Mouse (Mus musculus) cerebral cortex, adult 2 months (tissue): ENCODE data around the gene Cfap43.

Experiments
- WGBS: fragments of 180-500 bp; shearing (Covaris S2); methylation state at CpG from one replicate; pipeline ENCODE4 v1.1.7; 2018; 5-methylcytosine and 5-hydroxymethylcytosine counted together

The Cfap43 gene

GRCm38 (mm10) chr19:47713457-47713856 lies 205.6 kb downstream of the Cfap43 start:
- WGBS = 65% methylated on average over 9 of the region's 9 CpGs

- WGBS = 54% methylated on average over 4 of the region's 4 CpGs
Observed at GRCm38 (mm10) chr19:47710376-47710775, 208.7 kb downstream of the Cfap43 start.

GRCm38 (mm10) chr19:47705772-47706309 lies 213.2 kb downstream of the Cfap43 start:
- 96% methylated on average over 8 of the region's 8 CpGs for WGBS

- 78% methylated on average over 13 of the region's 13 CpGs for WGBS
Observed at GRCm38 (mm10) chr19:47705080-47705771, 213.9 kb downstream of the Cfap43 start.

- WGBS = 91% methylated on average over 8 of the region's 8 CpGs
Observed at GRCm38 (mm10) chr19:47700509-47700908, 218.6 kb downstream of the Cfap43 start.

DNA sequence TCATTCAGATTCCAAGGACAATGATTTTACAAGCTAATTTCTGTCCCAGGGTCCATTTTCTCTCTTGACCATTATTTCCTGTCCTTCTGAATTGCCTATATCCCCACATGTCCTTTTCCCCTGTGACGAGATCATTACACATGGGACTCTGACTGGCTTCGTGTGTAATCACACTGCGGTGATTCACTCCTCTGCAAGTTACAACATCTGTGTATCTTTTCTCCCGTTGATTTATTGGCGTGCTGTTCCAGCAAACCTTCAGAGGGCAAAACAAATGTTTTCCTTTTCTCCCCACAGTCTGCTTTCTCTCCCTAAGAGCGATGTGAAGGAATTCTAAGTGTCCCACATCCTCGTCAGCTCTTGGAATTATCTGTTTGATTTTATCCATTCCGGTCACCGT lies 219.3 kb downstream of the Cfap43 start:
- 77% methylated on average over 9 of the region's 9 CpGs for WGBS

- 89% methylated on average over 9 of the region's 9 CpGs for WGBS
Observed at GRCm38 (mm10) chr19:47698266-47698665, 220.8 kb downstream of the Cfap43 start.

GRCm38 (mm10) chr19:47697067-47697466 lies 222.0 kb downstream of the Cfap43 start:
- 76% methylated on average over 11 of the region's 11 CpGs for WGBS

GRCm38 (mm10) chr19:47696411-47696810 lies 222.7 kb downstream of the Cfap43 start:
- WGBS = 93% methylated on average over 8 of the region's 8 CpGs

DNA sequence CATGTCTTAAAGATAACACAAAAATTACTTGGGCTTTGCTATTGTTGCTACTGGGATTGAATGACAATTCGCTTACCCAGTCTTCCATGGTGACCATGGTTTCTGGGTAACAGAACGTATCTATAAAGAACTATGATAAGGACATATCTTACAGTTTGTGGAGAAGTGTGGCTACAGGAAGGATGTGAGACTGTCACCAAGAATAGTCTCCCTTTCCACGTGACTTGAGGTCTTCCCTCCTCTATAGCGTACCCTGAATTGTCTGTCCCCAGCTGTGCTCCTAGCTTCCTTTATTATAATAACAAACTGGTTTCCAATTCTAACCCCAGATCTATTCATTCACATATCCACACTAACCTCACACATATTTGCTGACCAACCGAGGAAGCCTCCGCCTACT lies 223.4 kb downstream of the Cfap43 start:
- 87% methylated on average over 6 of the region's 6 CpGs for WGBS

DNA sequence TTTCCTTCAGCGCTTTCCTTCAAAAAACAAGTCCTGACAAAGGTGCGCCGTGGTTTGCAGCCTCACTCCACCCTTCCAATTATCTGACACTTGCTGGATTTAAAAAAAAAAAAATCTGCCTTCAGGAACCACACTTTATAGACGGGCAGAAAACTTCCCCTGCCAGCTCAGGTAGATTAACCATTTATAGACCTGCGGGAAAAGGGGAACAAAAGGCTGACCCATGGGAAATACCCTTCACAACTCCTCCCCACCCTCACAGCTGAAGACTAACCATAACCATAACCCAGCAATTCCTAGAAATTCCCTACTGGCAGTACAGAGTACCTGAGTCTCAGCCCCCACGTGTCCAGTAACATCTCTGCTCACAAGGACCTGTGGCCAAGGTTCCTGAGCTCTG lies 227.1 kb downstream of the Cfap43 start, which contains the start of gene Col17a1:
Gene Col17a1, minus strand, starts transcription at position 101 of the 400 bp plus-strand sequence.
- WGBS = 90% methylated on average over 6 of the region's 6 CpGs

GRCm38 (mm10) chr19:47689592-47689991 lies 229.5 kb downstream of the Cfap43 start:
- WGBS = 92% methylated on average over 7 of the region's 7 CpGs
